Mouse (Mus musculus): Measurements from ENCODE around the gene Pramel1.

GRCm38 (mm10) chr4:143388955-143389702, 5.1 kb upstream of the Pramel1 start:
- TF ChIP-seq CTCF (conservative IDR thresholded peaks at IDR 0.05; ENCODE audit: insufficient read depth, insufficient read length, low read depth, low read length) (no peak), POLR2A (IDR thresholded peaks at IDR 0.05; ENCODE audit: low read depth, low read length) (no peak)

Data from kidney, adult 2 months (tissue).